Mouse (Mus musculus): ENCODE results near the gene Mcf2.

DNA sequence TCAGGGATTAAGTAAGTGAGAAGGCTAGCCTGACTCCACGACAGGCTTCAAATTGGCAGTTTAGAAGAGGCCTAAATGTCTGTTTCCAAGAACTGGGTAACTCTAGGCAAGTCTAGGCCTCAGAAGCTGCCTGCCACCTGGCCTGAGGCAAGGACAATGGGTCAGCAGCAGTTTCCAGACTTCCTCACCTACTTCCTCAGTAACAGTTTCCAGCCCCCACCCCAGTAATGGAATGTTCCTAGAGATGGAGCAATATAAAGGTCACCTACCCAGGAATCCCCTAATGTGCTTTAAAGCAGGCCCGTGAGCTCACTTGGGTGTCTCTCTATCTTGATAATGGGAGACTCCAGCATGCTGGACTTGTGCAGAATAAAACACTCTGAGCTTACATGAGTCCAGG is 10.1 kb downstream of the Mcf2 start:
- TF ChIP-seq CTCF (IDR thresholded peaks at IDR 0.05; ENCODE audit: borderline replicate concordance, control insufficient read depth, extremely low read depth, insufficient read depth, low read length, poor library complexity) (no peak), POLR2A (IDR thresholded peaks at IDR 0.05; ENCODE audit: control insufficient read depth, extremely low read depth, insufficient read depth, low read length, poor library complexity) (no peak)
